21 mouse cellular contexts compared by ENCODE assay signal in genomic region chr5:21246794-21247193, GRCm38 (mm10).
A peak's percentile ranks its signal among the peaks of the same experiment; 100 is the strongest.
DNase-seq lines count a peak whose midpoint lies in the region; ATAC-seq and TF ChIP-seq lines count a peak whose summit lies in the region.
"Had no signal": no experiment of that assay in that cellular context is flagged by ENCODE, and none has a peak within 500 bp of the region (broad histone marks: within the 10 kb centered on the region; RNA-seq: fewer than 3 reads in every experiment).

No protein-coding gene starts in this region.

- TF ChIP-seq CTCF in lung, adult 2 months (IDR thresholded peaks at IDR 0.05; ENCODE audit: insufficient read depth, low read length), result no peak

- H3K9ac ChIP-seq in neural tube, embryonic 14.5 days (replicated peaks; ENCODE audit: low read depth, low read length), result no peak overlapping the region
- H3K9ac ChIP-seq: embryonic facial prominence, embryonic 15.5 days; forebrain, embryonic 12.5 days; heart, embryonic 15.5 days; hindbrain, embryonic 12.5 days; liver, embryonic 13.5 days had no signal

- H3K36me3 ChIP-seq in neural tube, embryonic 14.5 days (ENCODE audit: control insufficient read depth, insufficient read depth, low read length), result no peaks in the 10 kb centered on the region
- H3K36me3 ChIP-seq: embryonic facial prominence, embryonic 15.5 days; forebrain, embryonic 12.5 days; heart, embryonic 15.5 days; hindbrain, embryonic 12.5 days; liver, embryonic 13.5 days had no signal

- H3K9me3 ChIP-seq in neural tube, embryonic 14.5 days (ENCODE audit: control insufficient read depth, low read length), result no peaks in the 10 kb centered on the region
- H3K9me3 ChIP-seq: embryonic facial prominence, embryonic 15.5 days; forebrain, embryonic 12.5 days; heart, embryonic 15.5 days; hindbrain, embryonic 12.5 days; liver, embryonic 13.5 days had no signal

- no peaks in the 10 kb centered on the region for H3K27me3 ChIP-seq in neural tube, embryonic 14.5 days (ENCODE audit: control insufficient read depth, insufficient read depth, low read length)
- H3K27me3 ChIP-seq: embryonic facial prominence, embryonic 15.5 days; forebrain, embryonic 12.5 days; heart, embryonic 15.5 days; hindbrain, embryonic 12.5 days; liver, embryonic 13.5 days had no signal

- no peak overlapping the region for H3K27ac ChIP-seq in neural tube, embryonic 14.5 days (ENCODE audit: low read depth, low read length)
- H3K27ac ChIP-seq: embryonic facial prominence, embryonic 15.5 days; forebrain, embryonic 12.5 days; heart, embryonic 15.5 days; hindbrain, embryonic 12.5 days; liver, embryonic 13.5 days had no signal

- DNase-seq in embryo, embryonic 10 days (ENCODE audit: low spot score), result peak; percentile 23
- DNase-seq in embryo, embryonic 9.5 days (ENCODE audit: extremely low spot score), result no peak
- no peak for DNase-seq in neural tube, embryonic 10.5 days (ENCODE audit: extremely low spot score, low spot score)
- peak; percentile 29 for DNase-seq in ZHBTc4 (ENCODE audit: low read depth, low spot score)
- DNase-seq in lung, adult 2 months, result no peak
- DNase-seq: cerebellum, adult 11 months; heart, adult 18-20 months; kidney, postnatal 4 days; layer of hippocampus, postnatal 36 days; liver, embryonic 13.5 days; right cerebral cortex, postnatal 4 days; thymus, adult 2 months had no signal

- no peak overlapping the region for H3K4me3 ChIP-seq in neural tube, embryonic 14.5 days (ENCODE audit: low read depth, low read length)
- H3K4me3 ChIP-seq in lung, adult 2 months (replicated peaks; ENCODE audit: extremely low read depth, low read depth, low read length), result no peak overlapping the region
- H3K4me3 ChIP-seq: embryonic facial prominence, embryonic 15.5 days; forebrain, embryonic 12.5 days; heart, embryonic 15.5 days; hindbrain, embryonic 12.5 days; liver, embryonic 13.5 days had no signal

- TF ChIP-seq POLR2A in lung, adult 2 months (IDR thresholded peaks at IDR 0.05; ENCODE audit: borderline replicate concordance, extremely low read depth, low read depth, low read length), result no peak

- no peaks in the 10 kb centered on the region; the same call in 1 of the 2 replicates for H3K4me1 ChIP-seq in neural tube, embryonic 14.5 days (ENCODE audit: control insufficient read depth, insufficient read depth, low read length)
- no peaks in the 10 kb centered on the region; the same call in 1 of the 2 replicates for H3K4me1 ChIP-seq in lung, adult 2 months (ENCODE audit: control insufficient read depth, insufficient read depth, low read length)
- H3K4me1 ChIP-seq: embryonic facial prominence, embryonic 15.5 days; forebrain, embryonic 12.5 days; heart, embryonic 15.5 days; hindbrain, embryonic 12.5 days; liver, embryonic 13.5 days had no signal

- peak; percentile 28; the same call in 1 of the 2 replicates for ATAC-seq in neural tube, embryonic 14.5 days (ENCODE audit: low read depth)
- ATAC-seq in megakaryocyte progenitor cell, adult 5-6 weeks (replicated peaks; ENCODE audit: poor library complexity), result peak; percentile 11; the same call in 1 of the 2 replicates
- no peak for ATAC-seq in inflammation-experienced regulatory T-cells, adult 6 months
- ATAC-seq: intestine, embryonic 16.5 days; lung, postnatal 0 days had no signal

- H3K4me2 ChIP-seq in neural tube, embryonic 14.5 days (ENCODE audit: low read depth, low read length), result no peak overlapping the region
- H3K4me2 ChIP-seq: embryonic facial prominence, embryonic 15.5 days; forebrain, embryonic 12.5 days; heart, embryonic 15.5 days; hindbrain, embryonic 12.5 days; liver, embryonic 13.5 days had no signal

- 59% methylated on average over 6 of the region's 6 CpGs for WGBS in neural tube, embryonic 14.5 days
- 80% methylated on average over 6 of the region's 6 CpGs for WGBS in lung, adult 2 months

Comparison
In these comparisons a context has a peak if more than half of its experiments do, and no peak if none do; other contexts are left out.
1. DNase-seq: peak in embryo, embryonic 10 days (single experiment) and ZHBTc4 (single experiment); none in embryo, embryonic 9.5 days (single experiment), neural tube, embryonic 10.5 days (single experiment) and lung, adult 2 months (single experiment).